Mouse (Mus musculus) kidney, adult 2 months (tissue): ENCODE results near the gene Vmn2r23. TPM values are rescaled to one million over a fixed set of nuclear protein-coding genes. Genes with fewer than 3 reads are reported as not detected.
"Not testable (repeated sequence)": the region's sequence is repeated elsewhere in the genome, so short reads cannot be mapped to it uniquely, and the experiment has no call there.

Experiments used
- DNase-seq: peaks from one replicate; pipeline ENCODE4 v3.0.0; 2021
- H3K27ac ChIP-seq: fragments of 200-500 bp; 2 replicates; pipeline ENCODE4 v1.5.1; 2012; ENCODE audit warnings: low read depth, low read length, control low read depth, inconsistent platforms; ENCODE audit not compliant: insufficient read depth
- H3K27me3 ChIP-seq: fragments of 200-500 bp; replicated peaks from 2 replicates; pipeline ENCODE4 v1.6.1; 2012; ENCODE audit warnings: mild to moderate bottlenecking, moderate library complexity, low read length, inconsistent platforms; ENCODE audit not compliant: control insufficient read depth, insufficient read depth
- H3K36me3 ChIP-seq: fragments of 200-500 bp; 2 replicates; pipeline ENCODE4 v1.6.1; 2012; ENCODE audit warnings: mild to moderate bottlenecking, moderate library complexity, low read length, inconsistent platforms; ENCODE audit not compliant: control insufficient read depth, insufficient read depth
- H3K4me1 ChIP-seq: fragments of 200-500 bp; 2 replicates; pipeline ENCODE4 v1.6.1; 2011; ENCODE audit warnings: low read length; ENCODE audit not compliant: control insufficient read depth, insufficient read depth
- H3K4me3 ChIP-seq: fragments of 200-500 bp; 2 replicates; pipeline ENCODE4 v1.5.1; 2011; ENCODE audit warnings: mild to moderate bottlenecking, low read depth, low read length, control low read depth; ENCODE audit not compliant: insufficient read depth
- CTCF ChIP-seq: fragments of 200-500 bp; conservative IDR thresholded peaks from 2 replicates; pipeline ENCODE4 v1.5.1; 2011; ENCODE audit warnings: low read depth, mild to moderate bottlenecking, control low read depth, low read length, moderate library complexity, mixed read lengths; ENCODE audit not compliant: insufficient read depth, insufficient read length
- POLR2A ChIP-seq: fragments of 200-500 bp; IDR thresholded peaks from one replicate; pipeline ENCODE4 v1.6.1; 2011; ENCODE audit warnings: low read depth, low read length, control low read depth
- WGBS: fragments of 180-500 bp; shearing (Covaris S2); methylation state at CpG from one replicate; pipeline ENCODE4 v1.1.7; 2018; 5-methylcytosine and 5-hydroxymethylcytosine counted together
- polyA plus RNA-seq: library from polyadenylated mRNA; depleted of rRNA; stranded (reverse); fragments of >200 nt; gene quantifications from 2 replicates; pipeline ENCODE4 v1.2.3, GENCODE M21; 2012; rRNA removed

Vmn2r23 gene
- not detected in 2 replicates for polyA plus RNA-seq

DNA sequence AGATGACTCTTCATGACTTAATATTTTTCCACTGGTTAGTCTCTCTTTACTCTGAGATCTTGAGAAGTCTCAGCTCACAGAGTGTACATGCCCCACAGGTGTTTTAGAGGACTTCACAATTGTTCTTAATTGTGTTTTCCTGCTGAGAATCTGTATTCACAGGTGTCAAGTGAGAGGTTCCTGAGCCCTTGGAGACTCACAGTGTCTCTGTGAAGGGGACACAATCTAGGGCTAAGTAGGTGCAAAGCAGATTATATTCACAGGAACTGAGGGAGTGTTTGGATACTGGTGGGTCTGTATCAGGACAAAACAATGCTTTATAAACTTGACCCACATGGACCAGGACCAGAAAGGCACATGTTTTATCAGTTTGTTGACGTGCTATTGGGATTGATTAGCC lies at the start of gene Vmn2r23:
Gene Vmn2r23 (plus strand): TSS at position 301 of the 400 bp plus-strand sequence.
- no peaks in the 10 kb centered on the region for H3K36me3 ChIP-seq
- no peaks in the 10 kb centered on the region for H3K27me3 ChIP-seq
- 77% methylated on average over 1 of the region's 1 CpGs for WGBS
- no peak for DNase-seq
- no peaks in the 10 kb centered on the region for H3K4me1 ChIP-seq
- TF ChIP-seq POLR2A (no peak), CTCF (no peak)
- H3K4me3 ChIP-seq = no peak within 1 kb of the TSS
- H3K27ac ChIP-seq = no peak within 1 kb of the TSS

DNA sequence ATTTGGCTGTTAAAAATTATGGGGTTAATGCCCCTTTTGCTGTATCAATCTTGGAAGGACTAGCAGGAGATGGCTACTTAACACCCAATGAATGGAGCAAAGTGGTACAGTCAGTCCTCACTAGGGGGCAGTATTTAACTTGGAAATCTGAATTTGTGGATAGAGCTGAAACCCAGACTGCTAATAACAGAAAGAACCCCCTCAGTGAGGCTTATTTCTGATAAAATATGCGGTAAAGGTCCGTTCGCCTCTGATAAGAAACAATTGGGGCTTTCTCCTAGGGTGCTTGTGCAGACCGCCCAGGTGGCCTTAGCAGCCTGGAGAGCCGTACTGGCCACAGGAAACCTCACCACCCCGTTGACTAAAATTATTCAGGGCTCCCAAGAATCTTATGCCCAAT lies 45.4 kb upstream of the Vmn2r23 start:
- WGBS = 76% methylated on average over 6 of the region's 6 CpGs
- TF ChIP-seq POLR2A (no peak), CTCF (no peak)
- Histone ChIP-seq H3K27me3 (no peaks in the 10 kb centered on the region), H3K36me3 (no peaks in the 10 kb centered on the region), H3K27ac (no peak overlapping the region), H3K4me1 (no peaks in the 10 kb centered on the region), H3K4me3 (no peak overlapping the region)
- DNase-seq = peak; percentile 13

DNA sequence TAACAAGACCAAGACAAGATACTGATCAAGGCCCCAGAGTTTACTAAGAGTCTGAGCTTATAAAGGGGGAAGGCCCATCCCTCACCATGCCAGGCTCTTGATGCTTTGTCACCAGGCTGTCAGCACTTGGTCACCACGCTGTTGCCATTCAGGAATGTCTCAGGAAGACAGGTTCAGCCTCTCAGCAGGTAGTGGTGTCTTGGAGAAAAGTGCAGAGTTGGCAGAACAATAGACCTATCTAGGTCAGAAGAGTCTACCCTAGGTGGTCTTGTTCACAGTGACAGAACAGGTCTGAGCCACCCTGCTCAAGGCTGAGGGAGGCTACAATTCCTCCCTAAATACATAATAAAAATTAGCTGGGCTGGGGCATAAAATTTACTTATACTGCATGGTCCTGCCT lies 5.8 kb upstream of the Vmn2r23 start:
- DNase-seq, H3K27me3 ChIP-seq, H3K4me1 ChIP-seq, H3K27ac ChIP-seq, H3K4me3 ChIP-seq, H3K36me3 ChIP-seq: not testable (repeated sequence)
- WGBS = 53% methylated on average over 1 of the region's 1 CpGs

DNA sequence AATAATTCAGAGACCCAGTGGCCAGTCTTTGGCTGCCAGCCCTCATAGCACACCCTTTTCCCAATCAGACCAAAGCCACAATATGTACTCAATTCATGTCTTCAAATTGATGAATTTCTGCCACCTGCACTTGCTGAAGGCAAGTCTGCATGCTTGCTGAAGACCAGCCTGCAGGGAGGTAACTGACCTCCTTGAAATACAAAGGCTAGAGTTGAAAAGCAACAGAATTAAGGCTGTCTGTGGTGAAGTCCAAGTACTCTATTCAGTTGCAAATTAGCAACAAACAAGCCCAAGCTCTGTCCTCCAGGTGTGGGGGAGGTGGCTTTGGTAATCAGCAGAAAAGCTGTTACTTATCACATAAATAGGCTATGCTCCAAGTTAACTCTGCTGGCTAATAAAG lies 5.3 kb upstream of the Vmn2r23 start:
- Histone ChIP-seq H3K4me3 (no peak overlapping the region), H3K27ac (no peak overlapping the region), H3K4me1 (no peaks in the 10 kb centered on the region), H3K36me3 (no peaks in the 10 kb centered on the region), H3K27me3 (no peaks in the 10 kb centered on the region)
- no peak for DNase-seq
- no peak for TF ChIP-seq CTCF
- TF ChIP-seq POLR2A = no peak

DNA sequence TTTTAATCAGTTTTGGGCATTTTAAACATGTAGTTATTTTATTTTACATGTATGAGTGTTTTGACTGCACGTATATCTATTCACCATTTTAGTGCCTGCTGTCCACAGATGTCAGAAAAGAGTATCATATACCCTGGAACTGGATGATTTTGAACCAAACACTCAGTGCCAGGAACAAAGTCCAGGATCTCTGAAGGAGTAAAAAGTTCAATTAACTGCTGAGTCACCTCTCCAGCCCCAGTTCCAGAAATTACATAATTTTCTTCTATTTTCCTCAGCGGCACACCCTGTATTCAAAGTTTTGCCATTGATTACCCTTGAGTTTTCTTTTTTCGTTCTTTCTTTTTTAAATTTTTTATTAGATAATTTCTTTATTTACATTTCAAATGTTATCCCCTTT lies 67.6 kb downstream of the Vmn2r23 start:
- TF ChIP-seq POLR2A (no peak), CTCF (no peak)
- WGBS = 62% methylated on average over 3 of the region's 3 CpGs
- Histone ChIP-seq H3K4me1 (no peaks in the 10 kb centered on the region), H3K4me3 (no peak overlapping the region), H3K36me3 (no peaks in the 10 kb centered on the region), H3K27me3 (no peaks in the 10 kb centered on the region), H3K27ac (no peak overlapping the region)
- DNase-seq = peak; percentile 64

DNA sequence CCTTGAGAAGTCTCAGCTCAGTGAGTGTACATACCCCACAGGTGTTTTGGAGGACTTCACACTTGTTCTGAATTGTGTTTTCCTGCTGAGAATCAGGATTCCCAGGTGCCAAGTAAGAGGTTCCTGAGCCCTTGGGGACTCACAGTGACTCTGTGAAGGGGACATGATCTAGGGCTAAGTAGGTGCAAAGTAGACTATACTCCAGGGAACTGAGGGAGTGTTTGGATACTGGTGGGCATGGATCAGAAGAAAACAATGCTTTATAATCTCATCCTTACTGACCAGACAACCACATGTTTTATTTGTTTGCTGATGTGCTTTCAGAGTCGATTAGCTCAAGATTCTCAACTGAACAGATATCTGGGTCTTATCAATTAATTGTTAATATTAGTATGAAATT lies 76.1 kb downstream of the Vmn2r23 start, which contains the start of gene Vmn2r24:
Gene Vmn2r24 (plus strand): TSS at position 301 of the 400 bp plus-strand sequence.
- Histone ChIP-seq H3K4me3 (no peak within 1 kb of the TSS), H3K36me3 (no peaks in the 10 kb centered on the region), H3K27me3 (no peaks in the 10 kb centered on the region), H3K27ac (no peak within 1 kb of the TSS), H3K4me1 (no peaks in the 10 kb centered on the region)
- no peak for TF ChIP-seq CTCF
- TF ChIP-seq POLR2A = no peak
- 76% methylated on average over 1 of the region's 1 CpGs for WGBS
- no peak for DNase-seq

DNA sequence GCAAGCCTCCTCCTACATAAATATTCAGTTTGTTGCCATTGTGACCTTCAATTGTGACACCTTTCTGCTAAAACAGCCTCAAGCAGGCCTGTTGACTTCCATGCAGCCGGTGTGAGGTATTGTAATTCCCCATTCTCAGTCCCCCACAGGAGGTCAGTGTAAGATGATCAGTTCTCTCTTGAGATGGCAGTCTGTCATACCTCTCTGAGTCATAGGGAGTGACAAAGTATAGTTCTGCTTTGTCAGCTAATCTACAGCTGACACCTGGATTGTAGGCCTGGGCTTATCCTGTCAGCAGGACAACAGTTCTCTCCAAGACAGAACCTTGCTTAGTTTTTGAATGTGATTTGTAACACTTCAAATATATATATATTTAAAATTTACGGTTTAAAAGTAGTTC lies 82.4 kb downstream of the Vmn2r23 start:
- H3K36me3 ChIP-seq = no peaks in the 10 kb centered on the region
- H3K27me3 ChIP-seq = no peaks in the 10 kb centered on the region
- no peak overlapping the region for H3K4me3 ChIP-seq
- no peaks in the 10 kb centered on the region for H3K4me1 ChIP-seq
- H3K27ac ChIP-seq = no peak overlapping the region
- whole genome bisulfite sequencing = 64% methylated on average over 2 of the region's 2 CpGs
- no peak for DNase-seq
- TF ChIP-seq CTCF (no peak), POLR2A (no peak)

DNA sequence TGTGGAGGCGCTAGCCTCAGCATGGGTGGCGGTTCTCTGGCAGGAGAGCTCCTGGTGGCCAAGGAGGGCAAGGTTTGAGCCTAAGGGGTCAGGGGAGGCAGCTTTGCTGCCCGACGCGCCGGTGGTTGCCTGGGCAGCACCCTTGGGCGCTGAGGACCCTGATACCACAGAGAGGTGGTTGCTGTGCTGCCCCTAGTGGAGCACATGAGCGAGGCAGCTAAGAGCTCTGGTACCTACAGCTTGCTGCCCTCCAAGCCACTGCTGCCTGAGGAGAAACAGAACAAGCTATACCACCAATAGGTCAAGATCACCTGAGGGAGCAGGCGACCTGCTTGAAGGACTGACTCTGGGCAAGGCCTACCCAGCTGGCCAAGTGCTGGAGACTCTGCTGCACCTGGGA lies 91.3 kb downstream of the Vmn2r23 start:
- Histone ChIP-seq H3K4me3 (no peak overlapping the region), H3K36me3 (no peaks in the 10 kb centered on the region), H3K27me3 (no peaks in the 10 kb centered on the region), H3K27ac (no peak overlapping the region), H3K4me1 (no peaks in the 10 kb centered on the region)
- no peak for DNase-seq
- TF ChIP-seq POLR2A (no peak), CTCF (no peak)
- WGBS = 47% methylated on average over 9 of the region's 9 CpGs

Other genes starting within 250 kb of the Vmn2r23 start
- not detected in 2 replicates for gene Vmn2r21, start 169.3 kb upstream of the Vmn2r23 start, polyA plus RNA-seq
- not detected in 2 replicates for gene Vmn2r22, start 51.9 kb upstream of the Vmn2r23 start, polyA plus RNA-seq
- not detected in 2 replicates for gene Vmn2r24, start 76.2 kb downstream of the Vmn2r23 start, polyA plus RNA-seq
- gene Vmn2r25, start 150.8 kb downstream of the Vmn2r23 start, polyA plus RNA-seq = not detected in 2 replicates